Mouse (Mus musculus): Measurements from ENCODE around the gene Gpn3. TPM values are rescaled to one million over a fixed set of nuclear protein-coding genes. Genes with fewer than 3 reads are reported as not detected.

Gene Gpn3
- polyA plus RNA-seq, 1 experiment: 28.8 TPM

DNA sequence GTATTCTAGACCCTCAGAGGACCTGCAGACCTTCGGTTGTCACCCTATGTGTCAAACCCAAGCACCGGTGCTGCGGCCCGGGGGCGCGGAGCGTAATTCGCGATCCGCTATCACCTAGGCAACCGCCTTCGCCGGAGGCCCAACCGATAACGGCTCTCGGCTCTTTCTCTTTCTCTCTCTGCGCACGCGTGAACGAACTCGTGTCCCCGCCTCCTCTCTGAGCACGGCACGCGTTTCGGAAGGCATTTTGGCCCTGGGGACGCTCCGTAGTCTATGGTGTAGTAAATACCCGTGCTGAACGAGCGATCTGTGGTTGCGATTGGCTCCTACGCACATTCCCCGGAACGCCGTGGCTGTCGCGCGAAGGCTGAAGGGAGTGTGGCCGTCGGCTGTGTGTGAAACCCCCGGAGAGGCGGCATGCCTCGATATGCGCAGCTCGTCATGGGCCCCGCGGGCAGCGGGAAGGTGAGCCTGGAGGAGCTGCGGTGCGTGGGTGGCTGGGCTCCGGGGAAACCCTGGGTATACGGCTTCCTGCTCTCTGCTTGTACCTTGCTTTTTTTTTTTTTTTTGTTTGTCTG, 605 bp downstream of the Gpn3 start, which contains the start of gene Fam216a:
Fam216a (minus strand) TSS at position 173 of the 578 bp plus-strand sequence.
- Histone ChIP-seq H3K4me1 (ENCODE audit: control insufficient read depth, insufficient read depth, low read length) (no peaks in the 10 kb centered on the region), H3K27ac (ENCODE audit: insufficient read depth, low read depth, low read length) (peak within 1 kb of the TSS; percentile 67), H3K4me3 (ENCODE audit: insufficient read depth, low read depth, low read length) (peak within 1 kb of the TSS; percentile 85), H3K36me3 (ENCODE audit: control insufficient read depth, insufficient read depth, low read length) (no peaks in the 10 kb centered on the region), H3K27me3 (replicated peaks; ENCODE audit: control insufficient read depth, insufficient read depth, low read length) (no peaks in the 10 kb centered on the region)
- peak; percentile 100 for DNase-seq
- TF ChIP-seq CTCF (conservative IDR thresholded peaks at IDR 0.05; ENCODE audit: insufficient read depth, insufficient read length, low read depth, low read length) (no peak), POLR2A (IDR thresholded peaks at IDR 0.05; ENCODE audit: low read depth, low read length) (no peak)
- under 1% methylated on average over 53 of the region's 53 CpGs for WGBS

DNA sequence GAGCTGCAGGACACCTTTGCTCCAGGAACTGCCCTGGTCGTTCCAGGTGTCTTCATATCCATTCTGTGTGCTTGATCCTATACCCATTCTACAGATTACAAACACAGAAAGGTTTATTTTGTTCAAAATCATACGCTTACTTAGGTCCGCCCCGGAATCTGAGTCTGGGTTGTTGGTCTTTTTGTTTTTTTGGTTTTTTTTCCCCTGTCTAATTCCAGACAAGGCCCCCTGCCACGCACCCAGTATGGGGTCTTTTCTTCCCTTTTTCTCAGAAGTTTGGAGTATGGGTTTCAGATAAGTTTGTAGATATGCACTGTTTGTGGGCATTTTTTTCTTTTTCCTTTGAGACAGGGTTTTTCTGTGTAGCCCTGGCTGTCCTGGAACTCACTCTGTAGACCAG, 1.2 kb downstream of the Gpn3 start:
- Histone ChIP-seq H3K4me1 (ENCODE audit: control insufficient read depth, insufficient read depth, low read length) (no peaks in the 10 kb centered on the region), H3K27ac (ENCODE audit: insufficient read depth, low read depth, low read length) (peak overlapping the region; percentile 67; the same call in 1 of the 2 replicates), H3K4me3 (ENCODE audit: insufficient read depth, low read depth, low read length) (peak overlapping the region; percentile 79), H3K27me3 (replicated peaks; ENCODE audit: control insufficient read depth, insufficient read depth, low read length) (no peaks in the 10 kb centered on the region), H3K36me3 (ENCODE audit: control insufficient read depth, insufficient read depth, low read length) (no peaks in the 10 kb centered on the region)
- WGBS: 12% methylated on average over 5 of the region's 5 CpGs
- no peak for DNase-seq
- TF ChIP-seq POLR2A (IDR thresholded peaks at IDR 0.05; ENCODE audit: low read depth, low read length) (no peak), CTCF (conservative IDR thresholded peaks at IDR 0.05; ENCODE audit: insufficient read depth, insufficient read length, low read depth, low read length) (no peak)

DNA sequence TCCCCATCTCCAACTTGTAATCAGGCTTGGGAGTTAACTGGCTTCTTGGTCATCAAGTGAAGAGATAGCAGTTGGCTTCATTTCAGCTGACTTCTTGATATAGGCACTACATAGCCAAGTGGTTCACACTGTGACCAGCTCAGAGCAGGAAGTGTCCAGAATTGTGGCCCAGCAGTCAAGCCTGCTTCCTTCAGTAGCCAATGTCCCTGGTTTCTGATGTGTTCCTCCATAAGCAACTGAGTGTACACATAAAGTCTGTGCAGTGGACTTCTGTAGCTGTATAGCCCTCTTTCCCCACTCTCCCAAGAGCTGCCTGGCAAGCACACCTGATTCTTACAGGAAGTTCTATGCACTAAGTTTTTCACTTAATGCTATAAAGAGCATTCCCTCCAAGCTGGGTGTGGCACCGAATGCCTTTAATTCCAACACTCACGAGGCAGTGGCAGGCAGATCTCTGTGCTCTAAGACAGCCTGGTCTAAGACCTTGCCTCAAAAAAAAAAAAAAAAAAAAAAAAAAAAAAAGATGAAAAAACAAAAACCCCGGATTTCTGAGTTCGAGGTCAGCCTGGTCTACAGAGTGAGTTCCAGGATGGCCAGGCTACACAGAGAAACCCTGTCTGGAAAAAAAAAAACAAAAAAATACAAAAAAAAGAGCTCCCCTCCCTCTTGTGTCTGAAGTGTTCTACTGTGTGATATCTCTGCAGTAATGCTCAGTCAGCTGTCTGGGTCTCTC, 5.6 kb downstream of the Gpn3 start:
- H3K4me3 ChIP-seq (ENCODE audit: insufficient read depth, low read depth, low read length): no peak overlapping the region
- H3K27ac ChIP-seq (ENCODE audit: insufficient read depth, low read depth, low read length): no peak overlapping the region
- no peak for DNase-seq
- H3K36me3 ChIP-seq (ENCODE audit: control insufficient read depth, insufficient read depth, low read length): peaks cover 2% of the 10 kb centered on the region
- 88% methylated on average over 4 of the region's 4 CpGs for WGBS
- no peaks in the 10 kb centered on the region for H3K4me1 ChIP-seq (ENCODE audit: control insufficient read depth, insufficient read depth, low read length)
- TF ChIP-seq POLR2A (IDR thresholded peaks at IDR 0.05; ENCODE audit: low read depth, low read length) (no peak), CTCF (conservative IDR thresholded peaks at IDR 0.05; ENCODE audit: insufficient read depth, insufficient read length, low read depth, low read length) (no peak)
- no peaks in the 10 kb centered on the region for H3K27me3 ChIP-seq (replicated peaks; ENCODE audit: control insufficient read depth, insufficient read depth, low read length)

DNA sequence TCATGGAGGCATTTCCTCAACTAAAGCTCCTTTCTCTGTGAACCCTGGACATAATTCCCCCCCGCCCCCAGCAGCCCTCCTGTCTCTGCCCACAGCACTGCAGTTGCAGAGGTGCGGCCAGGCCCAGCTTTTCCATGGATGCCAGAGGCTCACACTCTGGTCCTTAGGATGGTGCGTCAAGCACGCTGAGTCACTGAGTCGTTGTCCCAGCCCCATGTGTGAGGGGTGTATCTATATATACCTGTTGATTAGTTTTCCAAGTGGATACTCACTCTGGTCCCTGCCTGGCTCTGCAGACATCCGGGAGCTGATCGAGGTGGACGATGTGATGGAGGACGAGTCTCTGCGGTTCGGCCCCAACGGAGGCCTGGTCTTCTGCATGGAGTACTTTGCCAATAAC, 6.5 kb downstream of the Gpn3 start:
- no peak overlapping the region for H3K4me3 ChIP-seq (ENCODE audit: insufficient read depth, low read depth, low read length)
- H3K27me3 ChIP-seq (replicated peaks; ENCODE audit: control insufficient read depth, insufficient read depth, low read length): no peaks in the 10 kb centered on the region
- no peak overlapping the region for H3K27ac ChIP-seq (ENCODE audit: insufficient read depth, low read depth, low read length)
- no peak for DNase-seq
- TF ChIP-seq CTCF (conservative IDR thresholded peaks at IDR 0.05; ENCODE audit: insufficient read depth, insufficient read length, low read depth, low read length): no peak
- TF ChIP-seq POLR2A (IDR thresholded peaks at IDR 0.05; ENCODE audit: low read depth, low read length): no peak
- WGBS: 94% methylated on average over 12 of the region's 12 CpGs
- no peaks in the 10 kb centered on the region for H3K4me1 ChIP-seq (ENCODE audit: control insufficient read depth, insufficient read depth, low read length)
- H3K36me3 ChIP-seq (ENCODE audit: control insufficient read depth, insufficient read depth, low read length): peaks cover 2% of the 10 kb centered on the region

DNA sequence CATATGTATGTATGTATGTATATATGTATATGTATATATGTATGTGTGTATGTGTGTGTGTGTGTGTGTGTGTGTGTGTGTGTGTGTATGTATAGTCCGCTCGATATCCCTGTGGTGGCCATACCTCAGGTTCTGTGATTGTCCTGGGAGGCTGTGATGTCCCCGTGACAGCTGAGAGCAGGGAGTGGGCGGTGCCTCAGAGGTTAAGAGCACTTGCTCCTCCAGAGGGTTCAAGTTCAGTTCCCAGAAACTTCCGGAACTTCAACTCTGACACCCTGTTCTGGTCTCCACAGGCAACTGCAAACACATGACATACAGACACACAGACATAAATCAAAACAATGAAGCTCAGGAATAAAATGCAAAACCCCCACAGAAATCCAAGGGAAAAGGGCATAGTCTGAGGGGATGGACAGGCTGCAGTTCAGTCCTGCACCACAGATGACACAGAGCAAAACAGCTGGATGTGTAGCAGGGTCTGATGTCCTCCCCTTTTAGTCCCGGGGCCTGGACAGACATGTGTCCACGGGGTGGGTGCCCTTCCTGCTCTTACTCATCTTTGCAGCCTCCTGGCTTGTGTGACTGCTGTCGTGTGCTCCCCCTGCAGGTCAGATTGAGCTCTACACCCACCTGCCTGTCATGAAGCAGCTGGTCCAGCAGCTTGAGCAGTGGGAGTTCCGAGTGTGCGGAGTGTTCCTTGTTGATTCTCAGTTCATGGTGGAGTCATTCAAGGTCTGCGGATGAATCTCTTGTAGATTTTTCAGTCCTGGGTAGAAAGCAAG, 7.9 kb downstream of the Gpn3 start:
- peak; percentile 78 for DNase-seq
- Histone ChIP-seq H3K4me3 (ENCODE audit: insufficient read depth, low read depth, low read length) (no peak overlapping the region), H3K27ac (ENCODE audit: insufficient read depth, low read depth, low read length) (no peak overlapping the region), H3K27me3 (replicated peaks; ENCODE audit: control insufficient read depth, insufficient read depth, low read length) (no peaks in the 10 kb centered on the region), H3K4me1 (ENCODE audit: control insufficient read depth, insufficient read depth, low read length) (no peaks in the 10 kb centered on the region), H3K36me3 (ENCODE audit: control insufficient read depth, insufficient read depth, low read length) (peaks cover 2% of the 10 kb centered on the region)
- no peak for TF ChIP-seq POLR2A (IDR thresholded peaks at IDR 0.05; ENCODE audit: low read depth, low read length)
- peak; percentile 94 for TF ChIP-seq CTCF (conservative IDR thresholded peaks at IDR 0.05; ENCODE audit: insufficient read depth, insufficient read length, low read depth, low read length)
- WGBS: 42% methylated on average over 11 of the region's 11 CpGs

DNA sequence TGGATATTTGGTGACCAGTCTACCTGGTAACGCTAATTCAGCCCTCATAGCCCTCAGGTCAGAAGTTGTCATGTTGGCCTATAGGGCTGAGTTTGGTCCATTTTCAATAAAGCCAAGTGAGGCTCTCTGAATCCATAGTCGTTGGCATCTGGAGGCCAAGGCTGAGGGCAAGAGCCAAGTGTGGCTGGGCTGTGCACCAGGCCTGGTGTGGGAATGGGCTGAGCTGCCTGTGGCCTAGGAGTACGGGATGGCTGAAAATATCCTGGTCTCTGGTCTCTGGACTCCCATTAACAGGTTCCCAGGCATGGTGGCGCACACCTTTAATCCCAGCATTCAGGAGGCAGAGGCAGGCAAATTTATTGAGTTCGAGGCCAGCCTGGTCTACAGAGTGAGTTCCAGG, 18.3 kb downstream of the Gpn3 start:
- DNase-seq: no peak
- H3K4me3 ChIP-seq (ENCODE audit: insufficient read depth, low read depth, low read length): no peak overlapping the region
- no peaks in the 10 kb centered on the region for H3K27me3 ChIP-seq (replicated peaks; ENCODE audit: control insufficient read depth, insufficient read depth, low read length)
- 92% methylated on average over 5 of the region's 5 CpGs for WGBS
- H3K27ac ChIP-seq (ENCODE audit: insufficient read depth, low read depth, low read length): no peak overlapping the region
- TF ChIP-seq CTCF (conservative IDR thresholded peaks at IDR 0.05; ENCODE audit: insufficient read depth, insufficient read length, low read depth, low read length) (no peak), POLR2A (IDR thresholded peaks at IDR 0.05; ENCODE audit: low read depth, low read length) (no peak)
- no peaks in the 10 kb centered on the region for H3K36me3 ChIP-seq (ENCODE audit: control insufficient read depth, insufficient read depth, low read length)
- H3K4me1 ChIP-seq (ENCODE audit: control insufficient read depth, insufficient read depth, low read length): peaks cover 8% of the 10 kb centered on the region

DNA sequence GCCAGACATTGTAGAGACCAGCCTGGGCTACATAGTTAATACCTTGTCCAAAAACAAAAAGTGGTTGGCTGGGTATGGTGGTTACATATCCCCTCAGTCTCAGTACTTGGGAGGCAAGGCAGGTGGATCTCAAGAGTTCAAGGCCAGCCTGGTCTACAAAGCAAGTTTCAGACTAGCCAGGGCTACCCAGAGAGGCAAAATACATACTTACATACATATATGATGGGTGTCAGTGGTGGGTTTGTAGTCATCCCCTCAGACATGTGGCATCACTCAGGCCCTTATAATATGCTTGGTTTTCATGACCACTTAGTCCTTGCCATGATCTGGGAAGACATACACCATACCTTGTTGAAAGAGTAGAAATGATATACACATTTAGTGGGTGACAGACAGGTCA, 19.0 kb downstream of the Gpn3 start:
- DNase-seq: no peak

More for the DNA sequence above, 19.0 kb downstream of the Gpn3 start:
- no peak overlapping the region for H3K27ac ChIP-seq (ENCODE audit: insufficient read depth, low read depth, low read length)
- H3K27me3 ChIP-seq (replicated peaks; ENCODE audit: control insufficient read depth, insufficient read depth, low read length): no peaks in the 10 kb centered on the region
- H3K36me3 ChIP-seq (ENCODE audit: control insufficient read depth, insufficient read depth, low read length): no peaks in the 10 kb centered on the region
- H3K4me1 ChIP-seq (ENCODE audit: control insufficient read depth, insufficient read depth, low read length): peaks cover 8% of the 10 kb centered on the region
- H3K4me3 ChIP-seq (ENCODE audit: insufficient read depth, low read depth, low read length): no peak overlapping the region
- TF ChIP-seq CTCF (conservative IDR thresholded peaks at IDR 0.05; ENCODE audit: insufficient read depth, insufficient read length, low read depth, low read length): no peak
- no peak for TF ChIP-seq POLR2A (IDR thresholded peaks at IDR 0.05; ENCODE audit: low read depth, low read length)
